Mouse (Mus musculus) erythroblast, embryonic 14.5 days (primary cell): ENCODE data around the gene Rnf114.

Source experiments
- GATA1 ChIP-seq: IDR thresholded peaks from 2 replicates; pipeline ENCODE4 v1.6.1; 2012; ENCODE audit warnings: low read length, inconsistent platforms, mixed read lengths
- TAL1 ChIP-seq: IDR thresholded peaks from 3 replicates; pipeline ENCODE4 v1.6.1; 2012; ENCODE audit warnings: low read length, inconsistent platforms, mixed read lengths

DNA sequence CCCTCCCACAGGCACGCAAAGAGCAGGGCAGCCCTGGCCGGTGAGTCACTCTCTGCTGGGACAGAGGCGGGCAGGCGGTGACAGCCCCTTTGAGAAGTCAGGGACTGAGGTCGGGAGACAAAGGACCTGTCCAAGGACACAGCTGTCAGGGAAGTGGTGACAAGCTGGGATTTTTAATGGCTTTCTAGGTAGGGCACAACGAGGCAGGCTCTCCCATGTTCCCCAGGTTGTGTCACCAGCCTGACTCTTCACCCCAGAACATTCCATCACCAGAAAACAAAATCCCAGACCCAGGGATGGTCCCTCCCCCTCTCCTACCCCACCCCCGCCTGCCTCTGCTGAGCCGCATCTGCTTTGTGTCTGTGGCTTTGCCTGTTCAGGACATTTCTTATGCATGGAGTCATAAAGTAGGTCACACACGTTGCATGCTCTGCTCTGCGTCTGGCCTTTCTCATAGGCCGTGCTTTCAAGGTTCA lies 60.5 kb downstream of the Rnf114 start:
- TF ChIP-seq GATA1 = no peak
- TF ChIP-seq TAL1 = no peak
